Mouse (Mus musculus): ENCODE results near the gene Bcl11a.
A peak's percentile ranks its signal among the peaks of the same experiment; 100 is the strongest.

- TF ChIP-seq POLR2A (IDR thresholded peaks at IDR 0.05; ENCODE audit: insufficient read depth, low read depth, low read length) (no peak), CTCF (IDR thresholded peaks at IDR 0.05; ENCODE audit: insufficient read depth, low read depth, low read length) (0 out of 2 replicates have a peak, but pooled peaks have one; percentile 25)
Measured at GRCm38 (mm10) chr11:24081016-24081686, 3.3 kb downstream of the Bcl11a start.
